Mouse (Mus musculus): ENCODE results near the gene Plac1.

GRCm38 (mm10) chrX:53273124-53273523 lies 33.2 kb upstream of the Plac1 start, which contains the start of gene Fam122c:
- TF ChIP-seq POLR2A (IDR thresholded peaks at IDR 0.05; ENCODE audit: control insufficient read depth in 1 of 2, insufficient read depth in 1 of 2, low read depth in 1 of 2, low read length in 2 of 2, poor library complexity in 1 of 2): no peak
- TF ChIP-seq CTCF (IDR thresholded peaks at IDR 0.05 in 2 of 3, conservative IDR thresholded peaks at IDR 0.05 in 1 of 3; ENCODE audit: control insufficient read depth in 1 of 3, insufficient read depth in 1 of 3, low read depth in 2 of 3, low read length in 3 of 3, poor library complexity in 1 of 3, severe bottlenecking in 1 of 3): no peak
- TF ChIP-seq BHLHE40 (IDR thresholded peaks at IDR 0.05; ENCODE audit: borderline replicate concordance, low read depth, low read length): no peak
- no peak for TF ChIP-seq MAX (IDR thresholded peaks at IDR 0.05; ENCODE audit: low read length)
- no peak for TF ChIP-seq ZC3H11A (IDR thresholded peaks at IDR 0.05; ENCODE audit: low read depth, low read length)
- TF ChIP-seq E2F4 (IDR thresholded peaks at IDR 0.05; ENCODE audit: borderline replicate concordance, low read depth, low read length): no peak
